Mouse (Mus musculus) G1E (cell line): ENCODE measurements at regions not wholly inside any gene's neighbourhood (a gene's known extent, or its start where the extent isn't known, plus 50 kb on each side); places are given as distances from the start of the nearest gene placed in this dataset.

ENCODE experiments used
- CTCF ChIP-seq: IDR thresholded peaks from 2 replicates; pipeline ENCODE4 v1.5.1; 2012; ENCODE audit warnings: low read depth, low read length, inconsistent platforms, mixed read lengths
- GATA2 ChIP-seq: IDR thresholded peaks from 2 replicates; pipeline ENCODE4 v1.6.1; 2012; ENCODE audit warnings: low read depth, low read length, inconsistent platforms, borderline replicate concordance
- TAL1 ChIP-seq: conservative IDR thresholded peaks from 2 replicates; pipeline ENCODE4 v1.6.1; 2012; ENCODE audit warnings: low read depth, low read length, inconsistent platforms, mixed read lengths

DNA sequence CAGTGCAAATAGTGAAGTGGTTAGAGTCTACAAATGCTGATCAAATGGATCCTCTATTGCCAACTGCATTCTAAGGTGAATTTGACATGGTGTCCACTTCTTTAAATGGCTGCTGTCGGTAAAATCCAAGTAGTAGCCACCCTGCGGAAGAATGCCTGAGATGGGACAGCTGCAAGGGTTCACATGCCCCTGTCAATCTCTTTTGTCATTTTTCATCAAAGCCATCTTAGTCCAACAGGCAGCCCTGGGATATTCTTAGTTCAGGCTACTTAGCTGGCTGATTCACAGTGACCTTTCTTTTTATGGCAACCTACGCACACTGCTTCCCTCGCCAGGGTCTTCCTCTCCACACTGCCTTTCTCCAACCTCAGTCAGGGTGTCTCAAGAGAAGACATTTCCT lies 296.3 kb upstream of the Mef2c start:
- TF ChIP-seq CTCF (no peak), TAL1 (no peak), GATA2 (no peak)
